Mouse (Mus musculus): ENCODE measurements around the gene Susd4.

Susd4 gene

GRCm38 (mm10) chr1:182916166-182916565 is 152.5 kb downstream of the Susd4 start:
- no peak for DNase-seq (ENCODE audit: low spot score in 2 of 2)

DNA sequence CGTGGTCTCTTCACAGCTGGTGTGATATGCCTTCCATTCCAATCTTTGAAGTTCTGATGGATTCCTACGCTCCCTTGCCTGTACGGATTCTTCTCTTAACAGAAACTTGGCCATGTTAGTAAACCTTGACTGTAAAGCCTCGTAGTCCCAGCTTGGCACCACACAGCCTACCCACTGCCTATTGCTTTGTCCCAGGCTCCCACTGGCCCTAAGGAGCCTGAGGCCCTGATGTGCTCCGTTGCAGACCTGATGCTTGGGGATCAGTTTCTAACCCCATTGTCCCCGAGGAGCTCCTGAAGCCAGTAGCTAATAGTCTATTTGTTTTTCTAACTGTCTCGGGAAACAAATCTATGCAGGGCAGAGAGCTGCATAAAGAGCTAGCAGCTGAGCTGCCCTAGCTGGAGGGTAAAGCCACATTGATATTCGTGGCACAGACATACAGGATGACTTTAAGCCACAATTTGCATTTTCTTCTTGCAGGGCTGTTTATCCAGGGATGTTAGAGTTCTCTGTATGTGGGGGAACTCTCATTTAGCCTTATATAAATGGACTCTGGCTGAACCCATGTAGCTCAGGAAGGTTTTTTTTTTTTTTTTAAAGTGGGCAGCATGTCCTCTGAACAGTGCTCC is 155.2 kb downstream of the Susd4 start:
- DNase-seq (ENCODE audit: low spot score in 2 of 2) = no peak

- no peak for DNase-seq (ENCODE audit: low spot score in 2 of 2)
These were observed 159.2 kb downstream of the Susd4 start for GRCm38 (mm10) chr1:182922824-182923223.

DNA sequence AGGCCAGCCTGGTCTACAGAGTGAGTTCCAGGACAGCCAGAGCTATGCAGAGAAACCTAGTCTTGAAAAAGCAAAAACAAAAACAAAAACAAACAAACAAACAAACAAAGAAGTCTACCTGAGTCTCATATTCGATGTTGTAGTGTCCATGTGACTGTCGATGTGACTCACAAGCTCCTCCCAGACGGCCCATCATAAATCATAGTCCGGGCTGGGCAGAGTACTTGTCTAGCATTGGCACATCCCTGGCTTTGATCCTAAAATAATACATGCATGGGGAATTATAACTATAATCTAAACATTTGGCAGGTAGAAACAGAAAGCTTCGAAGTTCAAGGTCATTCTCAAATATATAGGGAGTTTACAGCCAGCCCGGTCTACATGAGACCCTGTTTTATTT is 162.8 kb downstream of the Susd4 start:
- no peak for DNase-seq (ENCODE audit: low spot score in 2 of 2)

DNA sequence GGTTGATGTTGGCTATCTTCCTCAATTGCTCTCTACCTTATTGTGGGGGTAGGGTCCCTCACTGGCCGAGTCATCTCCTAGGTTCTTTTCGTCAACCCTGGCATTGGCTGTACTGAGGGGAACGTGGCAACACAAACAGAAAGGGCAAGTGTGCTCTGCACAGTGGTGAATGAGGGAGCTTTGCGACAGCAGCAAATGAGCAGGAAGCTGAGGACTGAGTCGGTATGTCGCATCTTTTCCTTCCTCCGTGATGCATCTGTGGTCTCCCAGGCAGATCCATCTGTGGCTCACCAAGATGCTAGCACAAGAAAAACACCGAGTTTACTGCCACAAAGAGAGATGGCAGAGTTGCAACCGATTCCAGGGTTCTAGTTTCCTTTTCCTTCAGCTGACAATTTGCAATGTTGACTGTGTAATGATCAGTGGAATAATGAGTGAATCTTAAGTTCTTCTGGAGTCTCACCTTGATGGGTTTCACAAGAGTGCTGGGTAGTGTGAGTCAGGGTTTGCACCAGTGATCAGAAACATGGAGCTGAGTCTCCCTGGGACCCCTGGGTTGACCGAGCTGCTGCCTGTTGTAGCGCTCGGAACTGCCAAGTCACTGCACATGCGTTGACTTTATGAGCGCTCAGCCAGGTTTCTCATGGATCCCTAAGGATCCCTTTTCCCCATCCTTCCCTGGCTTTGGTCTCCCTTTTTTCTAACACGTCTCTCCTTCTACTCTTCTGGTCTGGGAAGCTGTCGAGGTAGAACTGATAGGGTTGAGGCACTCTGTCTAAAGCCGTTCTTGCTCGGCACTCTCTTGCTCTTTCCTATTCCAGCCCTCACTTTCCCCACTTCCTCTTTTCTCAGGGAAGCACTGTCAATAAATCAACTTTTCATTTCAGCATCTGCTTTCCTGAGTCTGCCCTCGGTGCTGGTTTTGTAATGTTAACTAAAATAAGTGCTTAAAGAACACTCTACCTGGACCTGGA is 164.5 kb downstream of the Susd4 start:
- DNase-seq (ENCODE audit: low spot score in 2 of 2) = no peak

GRCm38 (mm10) chr1:182935469-182935868 is 171.8 kb downstream of the Susd4 start:
- DNase-seq (ENCODE audit: low spot score in 2 of 2) = no peak

DNA sequence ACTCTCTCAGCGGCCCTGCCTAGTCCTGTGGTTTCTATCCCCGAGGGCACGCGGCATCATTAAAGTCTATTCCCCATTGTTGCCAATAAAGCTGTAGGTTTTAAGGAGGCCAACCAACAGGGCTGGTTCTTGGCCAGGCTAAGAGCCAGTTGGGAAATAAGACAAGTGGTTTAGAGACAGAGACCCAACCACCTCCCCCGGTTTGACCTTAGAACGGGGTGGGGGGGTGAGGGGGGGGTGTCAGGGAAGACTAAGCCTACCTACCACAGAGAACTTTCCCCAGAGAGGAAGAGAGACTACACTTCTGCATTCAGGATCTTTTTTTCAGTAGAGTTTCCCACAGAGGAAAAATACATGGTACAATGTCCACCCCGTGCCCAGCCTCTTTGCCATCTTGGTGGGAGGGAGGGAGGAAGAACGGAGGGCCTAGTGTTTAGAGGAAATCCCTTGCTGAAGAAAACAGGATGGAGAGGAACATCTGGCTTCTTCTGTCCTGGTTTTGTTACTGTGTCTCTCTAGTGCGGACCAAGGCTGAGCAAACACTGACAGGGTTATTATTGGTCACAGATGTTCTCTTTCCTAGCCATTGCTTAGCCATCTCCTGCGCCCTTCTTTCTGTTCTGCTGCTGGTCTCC is 173.9 kb downstream of the Susd4 start:
- DNase-seq (ENCODE audit: low spot score in 2 of 2) = no peak

DNA sequence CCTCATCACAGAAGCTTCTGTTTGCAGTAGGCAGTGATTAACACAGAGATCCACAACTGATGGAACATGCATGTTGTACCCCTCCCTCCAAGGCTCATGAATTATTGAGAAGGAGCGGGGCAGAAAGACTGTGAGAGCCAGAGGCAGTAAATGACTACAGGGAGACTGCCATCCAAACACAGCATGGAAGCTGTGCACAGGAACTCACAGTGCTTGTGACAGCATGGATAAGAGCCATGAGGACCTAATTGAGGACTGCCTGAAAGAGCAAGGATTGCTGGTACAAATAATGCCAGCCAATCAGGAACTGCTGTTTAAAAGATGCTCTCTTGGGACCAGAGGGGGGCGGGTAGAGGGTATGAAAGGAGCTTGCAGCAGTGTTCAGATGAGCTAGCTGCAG is 178.3 kb downstream of the Susd4 start:
- no peak for DNase-seq (ENCODE audit: low spot score in 2 of 2)

- no peak for DNase-seq (ENCODE audit: low spot score in 2 of 2)
These were observed 180.3 kb downstream of the Susd4 start for GRCm38 (mm10) chr1:182943911-182944310.

DNA sequence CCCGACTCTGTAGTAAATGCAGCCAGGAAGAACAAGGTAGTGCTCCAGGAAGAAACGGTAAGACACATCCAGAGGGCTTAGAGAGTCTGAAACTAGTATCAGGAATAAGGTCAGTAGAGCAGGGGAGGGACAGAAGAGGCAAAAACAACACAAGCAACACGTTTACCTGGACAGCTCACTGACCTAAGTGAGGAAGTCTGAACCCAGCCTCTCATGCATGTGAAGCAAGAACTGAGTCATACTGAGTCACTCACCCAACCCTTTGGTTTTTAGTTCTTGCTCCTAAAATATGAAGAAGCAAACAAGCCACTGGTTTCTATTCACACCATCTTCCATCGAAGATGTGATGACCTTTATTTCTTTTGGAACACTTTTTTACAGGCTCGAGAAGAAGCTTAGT is 181.0 kb downstream of the Susd4 start:
- no peak for DNase-seq (ENCODE audit: low spot score in 2 of 2)

- DNase-seq (ENCODE audit: low spot score in 2 of 2) = no peak
These were observed 181.9 kb downstream of the Susd4 start for GRCm38 (mm10) chr1:182945561-182945960.
